In the genomic region with DNA sequence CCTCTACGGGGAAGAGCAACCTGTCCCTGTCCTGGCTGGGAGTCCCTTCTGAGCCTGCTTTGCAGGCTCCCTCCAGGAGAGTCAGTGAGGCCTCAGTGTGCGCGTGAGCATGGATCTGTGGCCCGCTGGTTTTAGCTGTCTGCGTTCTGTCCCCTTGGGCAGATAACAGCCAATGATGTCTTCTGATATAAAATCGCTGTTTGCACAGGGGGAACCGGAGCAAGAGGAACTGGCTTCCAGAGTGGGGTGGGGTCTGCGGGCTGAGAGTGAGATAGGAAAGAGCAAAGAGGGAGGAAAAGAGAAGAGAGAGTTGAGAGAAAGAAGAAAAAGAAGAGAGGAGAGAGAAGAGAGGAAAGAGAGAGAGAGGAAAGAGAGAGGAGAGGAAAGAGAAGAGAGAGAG, we compare ENCODE assay signal across 8 mouse cellular contexts. TPM values are rescaled to one million over a fixed set of nuclear protein-coding genes. Genes with fewer than 3 reads are reported as not detected.
DNase-seq lines count a peak whose midpoint lies in the region; ATAC-seq and TF ChIP-seq lines count a peak whose summit lies in the region.

No protein-coding gene starts in this region.

- no peak for ATAC-seq in embryonic facial prominence, embryonic 13.5 days (ENCODE audit: insufficient number of reproducible peaks, insufficient read depth, low FRiP score, low TSS enrichment, low read depth)
- no peak for ATAC-seq in limb, embryonic 12.5 days (ENCODE audit: insufficient number of reproducible peaks, insufficient read depth, low FRiP score, low TSS enrichment, low read depth)
- peak; percentile 56 for ATAC-seq in neural tube, embryonic 15.5 days (ENCODE audit: low FRiP score)

- DNase-seq in heart, adult 2 months, result no peak
- no peak for DNase-seq in heart, postnatal 14 days
- no peak for DNase-seq in gastrocnemius, postnatal 36 days
- no peak for DNase-seq in urinary bladder, postnatal 10 days (ENCODE audit: low spot score)

- H3K36me3 ChIP-seq in heart, adult 2 months (ENCODE audit: control insufficient read depth, insufficient read depth, low read length), result no peaks in the 10 kb centered on the region
- 0 out of 2 replicates have a peak, but pooled peaks cover 7% of the 10 kb centered on the region for H3K36me3 ChIP-seq in E14TG2a.4 (ENCODE audit: insufficient read depth, low read length)
- H3K36me3 ChIP-seq in embryonic facial prominence, embryonic 13.5 days, result peaks cover 25% of the 10 kb centered on the region
- H3K36me3 ChIP-seq in limb, embryonic 12.5 days, result peaks cover 22% of the 10 kb centered on the region
- peaks cover 24% of the 10 kb centered on the region for H3K36me3 ChIP-seq in neural tube, embryonic 15.5 days

- H3K4me2 ChIP-seq in embryonic facial prominence, embryonic 13.5 days, result peak overlapping the region; percentile 95
- peak overlapping the region; percentile 97 for H3K4me2 ChIP-seq in limb, embryonic 12.5 days
- peak overlapping the region; percentile 95 for H3K4me2 ChIP-seq in neural tube, embryonic 15.5 days

- 0 out of 2 replicates have a peak, but pooled peaks cover 6% of the 10 kb centered on the region for H3K9me3 ChIP-seq in E14TG2a.4 (ENCODE audit: low read length)
- H3K9me3 ChIP-seq in embryonic facial prominence, embryonic 13.5 days, result 0 out of 2 replicates have a peak, but pooled peaks cover 3% of the 10 kb centered on the region
- H3K9me3 ChIP-seq in limb, embryonic 12.5 days, result peaks cover 11% of the 10 kb centered on the region; the same call in 1 of the 2 replicates
- peaks cover 3% of the 10 kb centered on the region; the same call in 1 of the 2 replicates for H3K9me3 ChIP-seq in neural tube, embryonic 15.5 days (replicated peaks)

- H3K27me3 ChIP-seq in heart, adult 2 months (ENCODE audit: control insufficient read depth, insufficient read depth, low read length), result no peaks in the 10 kb centered on the region
- H3K27me3 ChIP-seq in E14TG2a.4 (ENCODE audit: insufficient read depth, low read length), result peaks cover 22% of the 10 kb centered on the region
- H3K27me3 ChIP-seq in embryonic facial prominence, embryonic 13.5 days, result no peaks in the 10 kb centered on the region
- H3K27me3 ChIP-seq in limb, embryonic 12.5 days, result no peaks in the 10 kb centered on the region; the same call in 1 of the 2 replicates
- H3K27me3 ChIP-seq in neural tube, embryonic 15.5 days (replicated peaks), result no peaks in the 10 kb centered on the region

- no peak overlapping the region; the same call in 1 of the 2 replicates for H3K9ac ChIP-seq in heart, adult 2 months (ENCODE audit: low read depth, low read length)
- peak overlapping the region; percentile 79 for H3K9ac ChIP-seq in embryonic facial prominence, embryonic 13.5 days
- peak overlapping the region; percentile 79 for H3K9ac ChIP-seq in limb, embryonic 12.5 days (replicated peaks)
- H3K9ac ChIP-seq in neural tube, embryonic 15.5 days (replicated peaks), result peak overlapping the region; percentile 79

- H3K4me1 ChIP-seq in heart, adult 2 months (ENCODE audit: control insufficient read depth, insufficient read depth, low read length), result no peaks in the 10 kb centered on the region
- H3K4me1 ChIP-seq in E14TG2a.4 (replicated peaks; ENCODE audit: low read depth, low read length), result peaks cover 28% of the 10 kb centered on the region
- peaks cover 8% of the 10 kb centered on the region; the same call in 1 of the 2 replicates for H3K4me1 ChIP-seq in embryonic facial prominence, embryonic 13.5 days
- peaks cover 6% of the 10 kb centered on the region; the same call in 1 of the 2 replicates for H3K4me1 ChIP-seq in limb, embryonic 12.5 days (replicated peaks)
- peaks cover 17% of the 10 kb centered on the region for H3K4me1 ChIP-seq in neural tube, embryonic 15.5 days

- no peak for TF ChIP-seq CTCF in heart, adult 2 months (IDR thresholded peaks at IDR 0.05)
- TF ChIP-seq CTCF in E14TG2a.4 (conservative IDR thresholded peaks at IDR 0.05; ENCODE audit: low read length), result no peak

- TF ChIP-seq POLR2A in heart, adult 2 months (IDR thresholded peaks at IDR 0.05; ENCODE audit: insufficient read depth, low read depth, low read length), result no peak

- 21% methylated on average over 8 of the region's 8 CpGs for WGBS in heart, adult 2 months
- 21% methylated on average over 8 of the region's 8 CpGs for WGBS in embryonic facial prominence, embryonic 13.5 days
- WGBS in limb, embryonic 12.5 days, result 30% methylated on average over 8 of the region's 8 CpGs
- WGBS in neural tube, embryonic 15.5 days, result 20% methylated on average over 8 of the region's 8 CpGs

- TF ChIP-seq EP300 in heart, adult 2 months (IDR thresholded peaks at IDR 0.05; ENCODE audit: insufficient read depth, low read depth, low read length), result no peak

- intact Hi-C loops in heart, adult 2 months (cut with DNase I), result loop anchor here (1.0 to 10.0 kb wide), 5 partner anchors 28 to 430 kb away; a partner anchor contains a TSS
- intact Hi-C loops in heart, postnatal 14 days (cut with DNase I), result loop anchor here (5.0 kb wide), 1 partner anchor 390 kb away; no protein-coding TSS in a partner anchor
- intact Hi-C loops in gastrocnemius, postnatal 36 days (cut with DNase I), result loop anchor here (2.0 to 10.0 kb wide), 3 partner anchors 26 to 388 kb away; a partner anchor contains a TSS

- H3K27ac ChIP-seq in heart, adult 2 months, result peak overlapping the region; percentile 86
- H3K27ac ChIP-seq in embryonic facial prominence, embryonic 13.5 days, result no peak overlapping the region
- no peak overlapping the region for H3K27ac ChIP-seq in limb, embryonic 12.5 days
- peak overlapping the region; percentile 82 for H3K27ac ChIP-seq in neural tube, embryonic 15.5 days (replicated peaks)

- H3K4me3 ChIP-seq in heart, adult 2 months, result peak overlapping the region; percentile 93
- peak overlapping the region; percentile 85 for H3K4me3 ChIP-seq in E14TG2a.4 (replicated peaks; ENCODE audit: low read length)
- peak overlapping the region; percentile 68 for H3K4me3 ChIP-seq in embryonic facial prominence, embryonic 13.5 days
- H3K4me3 ChIP-seq in limb, embryonic 12.5 days (replicated peaks), result peak overlapping the region; percentile 76
- H3K4me3 ChIP-seq in neural tube, embryonic 15.5 days (replicated peaks), result peak overlapping the region; percentile 86

- no peaks in the 10 kb centered on the region for H3K79me2 ChIP-seq in heart, adult 2 months (replicated peaks; ENCODE audit: control insufficient read depth, insufficient read depth, low read length)

RNA-seq across cellular contexts. Expression of a gene that starts 0.4 kb away (rescaled TPM):
- 10 to 100 TPM; 22.3 to 24.0 TPM for total RNA-seq in heart, adult 2 months (2021)
- polyA plus RNA-seq in heart, adult 2 months (2012; rRNA removed), result 13.9 and 14.8 TPM in 2 replicates
- 10 to 100 TPM; 18.3 to 22.4 TPM for total RNA-seq in heart, postnatal 14 days (2021)
- polyA plus RNA-seq in embryonic facial prominence, embryonic 13.5 days (2015; fragmentation: Nextera tagmentation; extraction: Ambion mirVana), result 43.8 and 46.3 TPM in 2 replicates
- polyA plus RNA-seq in limb, embryonic 12.5 days (2016; fragmentation: Nextera tagmentation; extraction: Ambion mirVana), result 40.9 and 43.2 TPM in 2 replicates
- polyA plus RNA-seq in neural tube, embryonic 15.5 days (2015; fragmentation: Nextera tagmentation; extraction: Ambion mirVana), result 64.6 TPM in 2 replicates
- 1 to 10 TPM; 8.5 to 8.6 TPM for total RNA-seq in gastrocnemius, postnatal 36 days (2021)

RNA-seq across cellular contexts. Expression of a gene that starts 28.7 kb away (rescaled TPM):
- 10 to 100 TPM; 66.6 to 67.4 TPM for total RNA-seq in heart, adult 2 months (2021)
- 21.7 and 25.2 TPM in 2 replicates for polyA plus RNA-seq in heart, adult 2 months (2012; rRNA removed)
- total RNA-seq in heart, postnatal 14 days (2021), result 10 to 100 TPM; 87.3 to 92.4 TPM
- 58.5 and 64.2 TPM in 2 replicates for polyA plus RNA-seq in embryonic facial prominence, embryonic 13.5 days (2015; fragmentation: Nextera tagmentation; extraction: Ambion mirVana)
- 52.8 and 56.4 TPM in 2 replicates for polyA plus RNA-seq in limb, embryonic 12.5 days (2016; fragmentation: Nextera tagmentation; extraction: Ambion mirVana)
- 32.5 and 41.2 TPM in 2 replicates for polyA plus RNA-seq in neural tube, embryonic 15.5 days (2015; fragmentation: Nextera tagmentation; extraction: Ambion mirVana)
- total RNA-seq in gastrocnemius, postnatal 36 days (2021), result 10 to 100 TPM; 30.3 to 36.8 TPM

RNA-seq across cellular contexts. Expression of a gene that starts 43.6 kb away (rescaled TPM):
- 1 to 10 TPM; 2.1 to 2.7 TPM for total RNA-seq in heart, adult 2 months (2021)
- 4.3 and 6.7 TPM in 2 replicates for polyA plus RNA-seq in heart, adult 2 months (2012; rRNA removed)
- 1 to 10 TPM; 3.7 to 4.1 TPM for total RNA-seq in heart, postnatal 14 days (2021)
- 2.5 and 3.5 TPM in 2 replicates for polyA plus RNA-seq in embryonic facial prominence, embryonic 13.5 days (2015; fragmentation: Nextera tagmentation; extraction: Ambion mirVana)
- polyA plus RNA-seq in limb, embryonic 12.5 days (2016; fragmentation: Nextera tagmentation; extraction: Ambion mirVana), result 4.4 TPM in 2 replicates
- 14.9 and 16.5 TPM in 2 replicates for polyA plus RNA-seq in neural tube, embryonic 15.5 days (2015; fragmentation: Nextera tagmentation; extraction: Ambion mirVana)
- total RNA-seq in gastrocnemius, postnatal 36 days (2021), result under 1 TPM; 0.49 to 0.54 TPM

RNA-seq across cellular contexts. Expression of a gene that starts 58.4 kb away (rescaled TPM):
- total RNA-seq in heart, adult 2 months (2021), result 10 to 100 TPM; 48.8 to 49.2 TPM
- 49.4 and 67.0 TPM in 2 replicates for polyA plus RNA-seq in heart, adult 2 months (2012; rRNA removed)
- total RNA-seq in heart, postnatal 14 days (2021), result 10 to 100 TPM; 51.4 to 53.2 TPM
- 98.7 and 98.8 TPM in 2 replicates for polyA plus RNA-seq in embryonic facial prominence, embryonic 13.5 days (2015; fragmentation: Nextera tagmentation; extraction: Ambion mirVana)
- 137 and 141 TPM in 2 replicates for polyA plus RNA-seq in limb, embryonic 12.5 days (2016; fragmentation: Nextera tagmentation; extraction: Ambion mirVana)
- polyA plus RNA-seq in neural tube, embryonic 15.5 days (2015; fragmentation: Nextera tagmentation; extraction: Ambion mirVana), result 137 and 144 TPM in 2 replicates
- total RNA-seq in gastrocnemius, postnatal 36 days (2021), result 10 to 100 TPM; 42.1 to 44.9 TPM

Comparison
In these comparisons a context has a peak if more than half of its experiments do, and no peak if none do; other contexts are left out.
1. H3K27ac ChIP-seq: peak in heart, adult 2 months (single experiment) and neural tube, embryonic 15.5 days (single experiment); none in embryonic facial prominence, embryonic 13.5 days (single experiment) and limb, embryonic 12.5 days (single experiment).
2. Peak in every context shown above with its lines, with median percentiles within 50 percentile points of each other: H3K4me3 ChIP-seq and H3K4me2 ChIP-seq.